In the genomic region with DNA sequence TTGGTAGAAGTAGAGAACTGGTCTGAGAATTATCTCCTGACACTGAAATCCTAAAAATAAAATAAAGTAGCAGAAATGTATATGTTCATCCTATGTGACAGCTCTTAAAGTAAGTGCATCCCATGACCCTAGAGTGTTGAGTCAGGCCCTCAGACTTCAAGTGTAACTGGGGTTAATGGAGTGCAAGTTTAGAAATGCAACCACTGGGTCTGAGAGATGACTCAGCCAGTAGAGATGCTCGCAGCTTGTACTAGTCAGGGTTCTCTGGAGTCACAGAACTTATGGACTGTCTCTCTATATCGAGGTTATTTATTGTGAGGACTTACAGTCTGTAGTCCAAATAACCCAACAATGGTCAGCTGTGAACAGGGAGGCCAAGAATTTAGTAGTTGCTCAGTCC, we compare ENCODE assay signal across 24 mouse cellular contexts. TPM values are rescaled to one million over a fixed set of nuclear protein-coding genes. Genes with fewer than 3 reads are reported as not detected.
"Had no signal": no experiment of that assay in that cellular context is flagged by ENCODE, and none has a peak within 500 bp of the region (broad histone marks: within the 10 kb centered on the region; RNA-seq: fewer than 3 reads in every experiment).

No protein-coding gene starts in this region.

- H3K36me3 ChIP-seq: neural tube, embryonic 15.5 days; stomach, embryonic 15.5 days had no signal

- H3K27me3 ChIP-seq: neural tube, embryonic 15.5 days; stomach, embryonic 15.5 days had no signal

- H3K9me3 ChIP-seq: neural tube, embryonic 15.5 days; stomach, embryonic 15.5 days had no signal

- H3K4me3 ChIP-seq: neural tube, embryonic 15.5 days; stomach, embryonic 15.5 days had no signal

- H3K27ac ChIP-seq: neural tube, embryonic 15.5 days; stomach, embryonic 15.5 days; stomach, postnatal 0 days had no signal

- H3K4me1 ChIP-seq: neural tube, embryonic 15.5 days; stomach, embryonic 15.5 days had no signal

- DNase-seq: retina, postnatal 1 day; right cerebral cortex, adult 18-20 months; right cerebral cortex, postnatal 14 days; right cerebral cortex, postnatal 25 days; right cerebral cortex, postnatal 4 days; spleen, adult 18-20 months; thymus, adult 18-20 months; thymus, adult 2 months; thymus, postnatal 14 days; thymus, postnatal 25 days; thymus, postnatal 36 days; thymus, postnatal 4 days had no signal

RNA-seq across cellular contexts. Expression of a gene that starts 3.8 kb away (rescaled TPM):
- total RNA-seq: neutrophil, adult 5-6 weeks had no signal
- polyA plus RNA-seq: neural tube, embryonic 14.5 days; neural tube, embryonic 15.5 days; small intestine, adult 2 months; spleen, adult 2 months; stomach, embryonic 14.5 days; stomach, embryonic 15.5 days; stomach, embryonic 16.5 days; stomach, postnatal 0 days; testis, adult 2 months; thymus, adult 2 months; thymus, postnatal 0 days; urinary bladder, adult 2 months had no signal

RNA-seq across cellular contexts. Expression of a gene that starts 7.4 kb away (rescaled TPM):
- total RNA-seq: neutrophil, adult 5-6 weeks had no signal

RNA-seq across cellular contexts. Expression of a gene that starts 37.6 kb away (rescaled TPM):
- total RNA-seq: neutrophil, adult 5-6 weeks had no signal
- polyA plus RNA-seq: neural tube, embryonic 14.5 days; neural tube, embryonic 15.5 days; small intestine, adult 2 months; spleen, adult 2 months; stomach, embryonic 14.5 days; stomach, embryonic 15.5 days; stomach, embryonic 16.5 days; stomach, postnatal 0 days; testis, adult 2 months; thymus, adult 2 months; thymus, postnatal 0 days; urinary bladder, adult 2 months had no signal

RNA-seq across cellular contexts. Expression of a gene that starts 48.3 kb away (rescaled TPM):
- total RNA-seq: neutrophil, adult 5-6 weeks had no signal
- polyA plus RNA-seq: neural tube, embryonic 14.5 days; neural tube, embryonic 15.5 days; small intestine, adult 2 months; spleen, adult 2 months; stomach, embryonic 14.5 days; stomach, embryonic 15.5 days; stomach, embryonic 16.5 days; stomach, postnatal 0 days; testis, adult 2 months; thymus, adult 2 months; thymus, postnatal 0 days; urinary bladder, adult 2 months had no signal
